Mouse (Mus musculus) frontal cortex, postnatal 36 days (tissue): ENCODE data around the gene Arhgef12.

Experiments
- DNase-seq, 2 experiments: peaks; one replicate each; pipeline ENCODE4 v3.0.0; 2022; ENCODE audit warnings: low spot score in 2 of 2

Arhgef12 gene

DNA sequence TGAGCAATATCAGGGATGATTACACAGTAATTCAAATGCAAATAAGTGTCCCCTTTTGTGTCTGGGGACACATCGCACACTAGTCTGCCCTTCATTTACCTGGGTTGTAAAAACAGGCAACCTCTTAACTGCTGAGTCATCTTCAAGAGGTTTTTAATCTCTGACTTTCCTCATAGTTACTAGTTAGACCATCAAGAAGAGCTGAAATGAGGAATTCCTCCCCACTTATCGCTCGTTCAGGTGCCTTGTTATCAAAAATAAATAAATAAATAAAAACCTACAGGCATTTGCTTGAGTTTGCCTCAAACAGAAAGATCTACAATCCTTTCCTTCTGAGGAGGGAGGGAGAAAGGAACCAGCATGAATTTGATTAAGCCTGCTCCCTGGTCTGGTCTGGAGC, 1.7 kb upstream of the Arhgef12 start:
- DNase-seq: no peak

GRCm38 (mm10) chr9:43108081-43108480, 1.0 kb upstream of the Arhgef12 start:
- no peak for DNase-seq

DNA sequence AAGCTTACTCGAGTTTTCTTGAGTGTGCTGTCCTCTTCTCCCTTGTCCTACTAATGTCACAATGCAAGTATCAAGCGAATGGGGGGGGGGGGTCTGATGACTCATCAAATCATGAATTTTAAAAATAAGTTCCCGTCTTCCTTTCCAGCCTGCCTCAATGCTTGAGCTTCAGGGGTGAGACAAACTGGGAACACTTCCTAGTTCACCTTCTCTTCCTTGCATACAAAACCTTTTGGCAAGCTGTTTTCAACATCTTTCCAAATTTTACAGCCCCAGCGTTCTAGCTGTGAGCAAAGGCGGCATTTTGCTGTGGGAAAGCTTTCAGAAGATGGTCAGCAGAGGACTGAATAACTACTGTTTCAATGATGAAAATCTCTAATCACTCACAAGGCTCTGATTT, 516 bp upstream of the Arhgef12 start:
- peak in 1 of 2 experiments; percentile 35 for DNase-seq

- DNase-seq: peak in 1 of 2 experiments; percentile 31
Measured at GRCm38 (mm10) chr9:43106426-43107186, 433 bp downstream of the Arhgef12 start.

GRCm38 (mm10) chr9:43105664-43106361, 1.2 kb downstream of the Arhgef12 start:
- DNase-seq: peak; percentile 85 to 90

- peak; percentile 47 to 49 for DNase-seq
Measured at GRCm38 (mm10) chr9:43104873-43105663, 2.0 kb downstream of the Arhgef12 start.

GRCm38 (mm10) chr9:43104526-43104872, 2.5 kb downstream of the Arhgef12 start:
- no peak for DNase-seq

GRCm38 (mm10) chr9:43103675-43104299, 3.3 kb downstream of the Arhgef12 start:
- DNase-seq: no peak

DNA sequence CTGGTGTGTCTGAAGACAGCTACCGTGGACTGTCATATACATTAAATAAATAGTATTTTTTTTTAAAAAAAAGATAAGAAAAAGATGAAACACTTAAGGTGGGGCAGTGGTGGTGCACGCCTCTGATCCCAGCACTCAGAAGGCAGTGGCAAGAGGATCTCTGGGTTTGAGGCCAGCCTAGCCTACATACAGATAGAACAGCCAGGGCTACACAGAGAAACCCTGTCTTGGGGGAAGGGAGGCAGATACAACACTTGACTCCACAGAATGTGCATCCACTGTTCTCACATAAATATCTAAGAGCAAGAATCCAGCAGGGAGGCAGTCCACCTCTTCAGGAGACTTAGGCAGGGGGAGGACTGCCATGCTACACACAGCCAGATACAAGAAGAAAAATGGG, 4.1 kb downstream of the Arhgef12 start:
- DNase-seq: no peak

DNA sequence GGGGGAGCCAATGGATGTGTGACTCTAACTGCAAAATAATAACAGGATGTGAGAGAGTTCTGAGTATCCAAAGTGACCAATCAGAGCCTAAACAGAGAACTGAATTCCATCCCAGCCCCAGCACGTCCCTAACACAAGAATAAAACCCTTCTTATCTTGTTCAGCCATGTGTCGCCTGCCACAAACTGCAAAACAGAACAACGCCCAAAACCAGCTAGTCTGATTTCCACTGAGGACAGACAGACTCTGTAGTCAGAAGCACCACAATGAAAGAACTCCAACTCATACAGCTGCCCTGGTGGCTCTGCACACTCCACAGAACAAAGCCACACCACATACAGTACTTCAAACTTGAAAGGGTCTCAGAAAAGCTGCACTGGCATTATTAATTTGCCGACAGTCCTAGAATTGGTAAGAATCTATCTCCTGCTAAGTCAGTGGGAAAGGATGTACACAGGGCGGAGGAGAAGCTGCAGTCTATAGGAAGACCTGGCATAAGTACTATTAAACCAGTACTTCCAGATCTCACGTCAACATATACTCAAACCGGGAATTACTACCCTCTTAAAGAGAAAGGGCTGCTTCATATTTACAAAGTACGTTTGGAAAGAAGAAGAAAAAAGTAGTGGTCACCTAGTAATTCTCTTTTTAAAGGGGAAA, 5.0 kb downstream of the Arhgef12 start:
- no peak for DNase-seq

DNA sequence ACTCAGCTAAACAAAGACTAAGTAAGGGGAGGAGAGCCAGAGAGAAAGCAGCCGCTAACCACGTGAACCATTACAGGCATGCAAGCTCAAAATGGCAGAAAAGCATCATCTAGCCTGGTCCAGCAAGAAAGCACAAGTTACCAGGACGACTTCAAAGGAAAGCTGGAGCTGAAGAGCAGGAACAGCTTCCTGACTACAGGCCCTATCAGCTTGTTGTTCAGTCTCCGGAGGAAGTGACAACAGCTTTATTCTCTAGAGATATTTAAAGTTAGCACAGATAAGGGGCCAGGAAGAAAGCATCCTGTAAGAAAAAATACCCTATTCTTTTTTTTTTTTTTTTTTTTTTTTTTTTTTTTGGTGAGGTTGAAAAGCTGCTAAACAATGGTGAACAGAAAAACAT, 8.1 kb downstream of the Arhgef12 start:
- no peak for DNase-seq

GRCm38 (mm10) chr9:43097801-43098557, 9.1 kb downstream of the Arhgef12 start:
- DNase-seq: no peak

DNA sequence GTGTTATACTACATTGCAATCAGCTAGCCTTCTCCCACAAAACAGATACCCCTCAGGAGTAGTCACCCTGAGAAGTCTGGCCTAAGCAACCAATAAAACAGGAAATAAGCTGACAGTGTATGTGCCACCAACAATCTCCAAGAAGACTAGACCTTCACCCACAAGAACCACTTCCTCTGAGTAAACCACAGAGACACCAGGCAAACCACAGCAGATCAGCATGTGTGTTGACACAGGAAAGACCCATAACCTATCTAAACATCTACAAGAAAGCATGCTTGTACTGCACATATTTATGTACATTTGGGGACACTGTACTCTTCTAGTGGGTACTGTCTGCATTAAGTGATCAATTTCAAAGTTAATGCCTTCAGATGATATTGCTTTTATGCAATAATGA, 10.7 kb downstream of the Arhgef12 start:
- DNase-seq: no peak

DNA sequence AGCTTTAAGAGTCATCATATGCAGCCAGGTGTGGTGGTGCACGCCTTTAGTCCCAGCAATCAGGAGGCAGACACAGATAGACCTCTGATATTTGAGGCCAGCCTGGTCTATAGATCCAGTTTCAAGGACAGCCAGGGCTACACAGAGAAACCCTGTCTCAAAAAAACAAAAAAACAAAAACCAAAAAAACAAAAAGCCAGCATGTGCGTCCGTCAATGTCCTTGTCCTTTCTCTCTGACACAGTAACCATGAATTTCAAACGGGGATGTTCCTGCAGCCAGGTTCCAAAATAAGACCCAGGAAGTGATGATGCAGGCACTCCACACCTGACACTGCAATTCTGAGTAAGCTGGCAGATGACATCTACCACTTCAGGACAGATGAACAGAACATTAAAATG, 12.2 kb downstream of the Arhgef12 start:
- no peak for DNase-seq

GRCm38 (mm10) chr9:43093803-43094202, 13.2 kb downstream of the Arhgef12 start:
- DNase-seq: peak in 1 of 2 experiments; percentile 45

GRCm38 (mm10) chr9:43085686-43086285, 21.3 kb downstream of the Arhgef12 start:
- DNase-seq: no peak

DNA sequence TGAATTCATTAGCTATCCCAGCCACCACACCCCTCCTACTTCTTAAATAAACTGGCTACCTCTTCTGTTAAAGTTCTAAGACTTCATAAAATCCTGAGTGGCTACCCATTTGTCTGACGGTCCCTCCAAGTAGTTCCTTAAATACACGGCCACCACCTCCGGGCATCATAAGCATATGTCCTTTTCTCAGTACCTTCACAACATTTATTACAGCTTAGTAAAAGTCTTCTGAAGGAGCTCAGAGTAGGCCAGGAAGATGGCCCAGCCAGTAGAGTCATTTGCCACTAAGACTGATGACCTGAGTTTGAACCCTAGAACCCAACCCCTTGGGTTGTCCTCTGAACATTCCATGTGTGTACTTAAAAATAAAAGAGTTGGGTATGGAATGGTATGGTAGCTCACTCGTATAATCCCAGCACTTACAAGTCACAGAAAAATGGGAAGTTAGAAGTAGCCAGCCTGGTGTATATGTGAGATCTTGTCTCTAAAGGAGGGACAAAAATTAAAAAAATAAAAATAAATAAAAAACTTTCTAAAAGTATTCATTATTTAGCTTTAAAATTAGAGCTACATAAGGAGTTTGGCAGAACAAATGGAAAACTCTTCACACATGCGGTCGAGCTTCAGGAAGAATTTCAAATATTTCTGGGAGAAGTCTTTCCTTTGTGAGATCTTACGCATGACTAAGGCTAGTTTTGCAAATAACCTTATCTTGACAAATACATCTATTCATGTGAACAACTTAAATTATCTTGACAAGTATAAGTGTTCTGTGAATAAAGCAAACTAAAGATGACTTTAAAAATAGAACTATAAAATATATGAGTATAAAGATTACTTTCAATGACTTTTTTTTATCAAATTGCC, 22.3 kb downstream of the Arhgef12 start:
- DNase-seq: no peak

GRCm38 (mm10) chr9:43083441-43084055, 23.5 kb downstream of the Arhgef12 start:
- no peak for DNase-seq

GRCm38 (mm10) chr9:43078711-43079110, 28.3 kb downstream of the Arhgef12 start:
- no peak for DNase-seq
